Mouse (Mus musculus): Measurements from ENCODE around the gene 2310002L09Rik. TPM values are rescaled to one million over a fixed set of nuclear protein-coding genes. Genes with fewer than 3 reads are reported as not detected.
"Not testable (repeated sequence)": the region's sequence is repeated elsewhere in the genome, so short reads cannot be mapped to it uniquely, and the experiment has no call there.

The 2310002L09Rik gene
- polyA plus RNA-seq (2012; rRNA removed): not detected in 2 replicates

GRCm38 (mm10) chr4:73950375-73950896, at the start of gene 2310002L09Rik:
2310002L09Rik (minus strand) TSS chr4:73950846.
- Histone ChIP-seq H3K4me3 (ENCODE audit: insufficient read depth, low read length) (no peak within 1 kb of the TSS), H3K4me1 (ENCODE audit: control insufficient read depth, insufficient read depth, low read length) (no peaks in the 10 kb centered on the region), H3K27ac (ENCODE audit: insufficient read depth, low read length) (no peak within 1 kb of the TSS)
- TF ChIP-seq POLR2A (IDR thresholded peaks at IDR 0.05; ENCODE audit: extremely low read depth, insufficient read depth, low read length) (no peak), CTCF (IDR thresholded peaks at IDR 0.05; ENCODE audit: extremely low read depth, insufficient read depth, low read length) (no peak)

DNA sequence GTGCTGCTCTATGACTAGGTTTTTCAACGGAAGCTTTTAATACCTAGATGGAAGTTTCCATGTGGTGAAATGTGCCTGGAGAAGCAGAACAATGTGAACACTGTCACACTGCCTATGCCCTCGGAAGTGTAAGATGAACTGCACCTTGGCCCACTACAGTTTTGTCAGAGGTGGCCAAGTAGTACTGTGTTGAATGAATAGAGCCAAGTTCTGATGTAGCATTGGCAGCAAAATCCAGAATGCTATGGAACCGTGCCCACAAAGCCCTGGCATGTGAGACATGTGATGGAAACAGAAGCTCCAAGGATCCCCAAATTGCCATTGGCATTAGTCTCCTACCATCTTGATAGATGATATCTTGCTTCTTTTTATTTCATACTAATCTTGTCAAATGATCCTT, 29.8 kb upstream of the 2310002L09Rik start:
- no peak overlapping the region for H3K4me3 ChIP-seq (ENCODE audit: insufficient read depth, low read length)
- TF ChIP-seq POLR2A (IDR thresholded peaks at IDR 0.05; ENCODE audit: extremely low read depth, insufficient read depth, low read length) (no peak), CTCF (IDR thresholded peaks at IDR 0.05; ENCODE audit: extremely low read depth, insufficient read depth, low read length) (no peak)
- H3K4me1 ChIP-seq (ENCODE audit: control insufficient read depth, insufficient read depth, low read length): no peaks in the 10 kb centered on the region
- H3K27ac ChIP-seq (ENCODE audit: insufficient read depth, low read length): no peak overlapping the region

DNA sequence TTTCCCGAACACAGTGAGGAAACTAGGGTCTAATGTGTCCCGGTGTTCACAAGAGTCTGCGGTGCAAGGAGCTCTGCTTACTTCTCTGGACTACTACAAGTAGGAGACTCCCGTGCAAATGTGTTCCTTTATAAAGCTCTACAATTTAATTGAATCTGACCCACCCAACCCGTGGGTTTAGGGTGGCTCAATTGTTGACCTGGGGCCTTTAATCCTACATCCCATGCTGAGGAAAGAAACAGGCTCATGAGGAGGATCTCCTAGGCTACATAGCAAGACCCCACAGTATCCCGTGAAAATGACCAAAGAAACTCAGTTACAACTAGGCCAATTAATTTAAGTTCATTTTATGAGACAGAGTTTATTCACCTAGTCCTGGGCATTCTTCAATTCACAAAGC, 30.0 kb downstream of the 2310002L09Rik start, which contains the start of gene Gm11756:
Gene Gm11756 (minus strand): TSS at position 101 of the 400 bp plus-strand sequence.
- H3K4me1 ChIP-seq (ENCODE audit: control insufficient read depth, insufficient read depth, low read length); H3K4me3 ChIP-seq (ENCODE audit: insufficient read depth, low read length); H3K27ac ChIP-seq (ENCODE audit: insufficient read depth, low read length): not testable (repeated sequence)

GRCm38 (mm10) chr4:73905853-73906252, 44.8 kb downstream of the 2310002L09Rik start, which contains the start of gene Gm13871:
Gm13871 (minus strand) TSS chr4:73905953.
- not testable (repeated sequence) for H3K27ac ChIP-seq (ENCODE audit: insufficient read depth, low read length)

GRCm38 (mm10) chr4:73891012-73891411, 59.6 kb downstream of the 2310002L09Rik start, which contains the start of gene Gm11757:
Gm11757 (minus strand) TSS chr4:73891112.
- H3K4me1 ChIP-seq (ENCODE audit: control insufficient read depth, insufficient read depth, low read length); H3K4me3 ChIP-seq (ENCODE audit: insufficient read depth, low read length); H3K27ac ChIP-seq (ENCODE audit: insufficient read depth, low read length): not testable (repeated sequence)

More at GRCm38 (mm10) chr4:73905853-73906252, 44.8 kb downstream of the 2310002L09Rik start, which contains the start of gene Gm13871:
- H3K4me1 ChIP-seq (ENCODE audit: control insufficient read depth, insufficient read depth, low read length); H3K4me3 ChIP-seq (ENCODE audit: insufficient read depth, low read length): not testable (repeated sequence)

Other genes with a start within 250 kb of the 2310002L09Rik start
- 0.06 TPM in 1 of 2 replicates, not detected in the other for gene Rasef, start 159.9 kb downstream of the 2310002L09Rik start, polyA plus RNA-seq (2012; rRNA removed)
- not detected in 2 replicates for gene Gm11758, start 74.6 kb downstream of the 2310002L09Rik start, polyA plus RNA-seq (2012; rRNA removed)
- not detected in 2 replicates for gene Gm11757, start 59.7 kb downstream of the 2310002L09Rik start, polyA plus RNA-seq (2012; rRNA removed)
- gene Gm13871, start 44.9 kb downstream of the 2310002L09Rik start, polyA plus RNA-seq (2012; rRNA removed): not detected in 2 replicates
- not detected in 2 replicates for gene Gm11756, start 30.1 kb downstream of the 2310002L09Rik start, polyA plus RNA-seq (2012; rRNA removed)
- gene Frmd3, start 62.6 kb upstream of the 2310002L09Rik start, polyA plus RNA-seq (2012; rRNA removed): 6.1 and 6.5 TPM in 2 replicates